Mouse (Mus musculus): ENCODE measurements around the gene Myo1d. TPM values are rescaled to one million over a fixed set of nuclear protein-coding genes. Genes with fewer than 3 reads are reported as not detected.

Myo1d gene
- polyA plus RNA-seq, 1 experiment from 2014 or later = 68.2 TPM

GRCm38 (mm10) chr11:80452242-80452641 lies 327.6 kb downstream of the Myo1d start:
- no peak overlapping the region for H3K4me2 ChIP-seq (replicated peaks)
- 86% methylated on average over 3 of the region's 3 CpGs for WGBS
- H3K36me3 ChIP-seq = peaks cover 7% of the 10 kb centered on the region
- no peak for ATAC-seq
- no peaks in the 10 kb centered on the region for H3K9me3 ChIP-seq
- H3K4me1 ChIP-seq (replicated peaks) = no peaks in the 10 kb centered on the region
- no peak overlapping the region for H3K27ac ChIP-seq
- H3K4me3 ChIP-seq (replicated peaks) = no peak overlapping the region
- H3K27me3 ChIP-seq (replicated peaks) = no peaks in the 10 kb centered on the region
- H3K9ac ChIP-seq = no peak overlapping the region

GRCm38 (mm10) chr11:80449859-80450258 lies 330.0 kb downstream of the Myo1d start:
- Histone ChIP-seq H3K4me2 (replicated peaks) (no peak overlapping the region), H3K27me3 (replicated peaks) (no peaks in the 10 kb centered on the region), H3K4me3 (replicated peaks) (no peak overlapping the region), H3K36me3 (peaks cover 15% of the 10 kb centered on the region), H3K9ac (no peak overlapping the region), H3K4me1 (replicated peaks) (no peaks in the 10 kb centered on the region), H3K27ac (no peak overlapping the region), H3K9me3 (no peaks in the 10 kb centered on the region)
- ATAC-seq = no peak
- WGBS = 86% methylated on average over 2 of the region's 2 CpGs

- Histone ChIP-seq H3K36me3 (peaks cover 16% of the 10 kb centered on the region), H3K9me3 (no peaks in the 10 kb centered on the region), H3K4me3 (replicated peaks) (no peak overlapping the region), H3K27ac (no peak overlapping the region), H3K9ac (no peak overlapping the region), H3K27me3 (replicated peaks) (no peaks in the 10 kb centered on the region), H3K4me1 (replicated peaks) (no peaks in the 10 kb centered on the region), H3K4me2 (replicated peaks) (no peak overlapping the region)
- no peak for ATAC-seq
- WGBS = 93% methylated on average over 3 of the region's 3 CpGs
Observed at GRCm38 (mm10) chr11:80446916-80447315, 332.9 kb downstream of the Myo1d start.

Other genes starting within 250 kb of the Myo1d start
- gene Tmem98, start 30.1 kb upstream of the Myo1d start, polyA plus RNA-seq (2015; fragmentation: Nextera tagmentation; extraction: Ambion mirVana) = 214 and 215 TPM in 2 replicates
- not detected in 2 replicates for gene Spaca3, start 78.3 kb upstream of the Myo1d start, polyA plus RNA-seq (2015; fragmentation: Nextera tagmentation; extraction: Ambion mirVana)